Mouse (Mus musculus): ENCODE results near the gene Flad1.

- TF ChIP-seq CTCF (IDR thresholded peaks at IDR 0.05; ENCODE audit: borderline replicate concordance, control insufficient read depth, extremely low read depth, insufficient read depth, low read length, poor library complexity) (no peak), POLR2A (IDR thresholded peaks at IDR 0.05; ENCODE audit: control insufficient read depth, extremely low read depth, insufficient read depth, low read length, poor library complexity) (no peak)
These were observed 21.6 kb downstream of the Flad1 start for GRCm38 (mm10) chr3:89390111-89390515.
